Mouse (Mus musculus) cerebral cortex, adult 2 months (tissue): ENCODE measurements around the gene Cdk10.

ENCODE experiments used
- WGBS: fragments of 180-500 bp; shearing (Covaris S2); methylation state at CpG from one replicate; pipeline ENCODE4 v1.1.7; 2018; 5-methylcytosine and 5-hydroxymethylcytosine counted together

Gene Cdk10

DNA sequence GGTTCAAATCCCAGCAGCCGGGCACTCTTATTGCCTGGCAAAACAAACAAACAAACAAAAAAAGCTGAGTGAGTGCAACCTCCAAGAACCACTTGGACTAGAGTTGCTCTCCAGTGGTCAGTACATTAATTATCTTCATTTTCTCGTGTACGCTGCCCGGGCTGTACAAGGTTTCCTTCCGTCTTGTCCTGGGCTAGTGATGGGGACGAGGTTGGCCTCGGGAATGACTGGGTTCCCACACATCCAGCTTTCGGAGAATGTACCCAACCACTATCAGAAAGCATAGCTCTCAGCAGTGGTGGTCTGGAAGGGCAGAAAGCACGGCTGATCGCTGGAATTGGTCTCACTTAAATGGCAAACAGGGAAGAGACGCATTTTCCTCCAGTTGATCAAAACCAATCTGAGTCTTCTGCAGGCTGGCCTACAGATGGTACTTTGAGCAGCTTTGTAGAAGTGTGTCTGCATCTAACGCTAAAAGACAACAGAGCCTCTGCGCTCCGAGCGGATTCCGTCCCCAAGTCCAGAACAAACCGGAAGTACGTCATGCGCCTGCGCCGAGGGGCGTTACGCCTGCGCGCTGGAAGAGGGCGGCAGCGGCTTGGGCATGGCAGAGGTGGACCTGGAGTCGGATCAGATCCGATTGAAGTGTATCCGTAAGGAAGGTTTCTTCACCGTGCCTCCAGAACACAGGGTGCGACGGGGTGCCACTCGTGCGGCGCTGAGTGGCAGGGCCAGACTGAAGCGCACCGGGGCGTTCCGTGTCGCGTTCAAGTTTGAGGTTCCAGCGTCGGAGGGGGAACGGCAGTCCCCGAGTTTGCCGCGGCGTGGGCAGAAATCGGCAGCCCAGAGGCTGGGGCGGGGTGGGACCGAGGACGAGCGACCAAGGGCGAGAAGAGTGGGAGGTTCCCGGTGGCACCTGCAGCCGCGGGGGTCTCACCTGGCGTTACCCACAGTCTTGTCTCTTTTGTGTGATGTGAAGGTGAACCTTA is at the start of gene Cdk10:
TSS of gene Cdk10 (plus strand) at position 565 of the 989 bp plus-strand sequence.
- WGBS, result 2% methylated on average over 59 of the region's 59 CpGs

DNA sequence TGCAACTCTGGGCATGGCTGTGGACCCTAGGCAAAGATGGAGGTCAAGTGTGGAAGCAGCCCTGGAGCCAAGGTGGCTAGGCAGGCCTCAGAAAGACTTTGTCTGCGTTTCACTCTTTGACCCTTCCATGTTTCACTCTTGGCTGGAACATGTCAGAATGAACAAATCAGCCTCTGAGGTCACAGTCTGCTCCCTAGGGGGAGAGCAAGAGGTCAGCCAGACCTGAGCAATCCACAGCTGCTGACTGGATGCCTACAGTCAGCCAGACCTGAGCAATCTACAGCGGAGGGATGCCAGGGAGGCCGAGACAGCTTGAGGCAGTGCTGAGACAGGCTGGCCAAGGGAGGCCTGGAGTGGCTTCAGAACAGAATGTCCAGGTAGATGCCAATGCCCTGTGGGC is 43.3 kb upstream of the Cdk10 start:
- WGBS, result 90% methylated on average over 3 of the region's 3 CpGs

- WGBS, result 67% methylated on average over 19 of the region's 19 CpGs
Measured at GRCm38 (mm10) chr8:123185566-123186409, 38.9 kb upstream of the Cdk10 start, which contains the start of gene Dpep1. Dpep1 (plus strand) TSS chr8:123186242.

GRCm38 (mm10) chr8:123188006-123188405 is 36.6 kb upstream of the Cdk10 start:
- WGBS, result 60% methylated on average over 2 of the region's 2 CpGs

DNA sequence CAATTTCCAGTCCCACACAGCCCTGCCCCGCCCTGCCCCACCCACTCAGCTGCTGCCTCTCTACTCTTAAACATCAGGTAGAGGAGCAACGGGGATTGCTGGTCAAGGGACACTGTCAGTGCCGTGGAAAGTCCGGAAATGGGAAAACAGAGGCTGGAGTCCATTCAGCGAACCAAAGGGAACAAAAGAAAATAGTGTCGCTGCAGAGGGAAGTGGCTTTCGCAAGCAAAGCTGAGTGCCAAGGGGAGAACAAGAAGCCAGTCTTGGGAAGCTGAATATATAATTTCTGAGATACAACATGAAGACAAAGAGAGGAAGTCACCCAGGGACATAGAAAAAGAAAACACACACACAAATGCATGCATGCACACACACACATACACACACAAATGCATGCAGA is 35.8 kb upstream of the Cdk10 start:
- WGBS, result 39% methylated on average over 7 of the region's 7 CpGs

DNA sequence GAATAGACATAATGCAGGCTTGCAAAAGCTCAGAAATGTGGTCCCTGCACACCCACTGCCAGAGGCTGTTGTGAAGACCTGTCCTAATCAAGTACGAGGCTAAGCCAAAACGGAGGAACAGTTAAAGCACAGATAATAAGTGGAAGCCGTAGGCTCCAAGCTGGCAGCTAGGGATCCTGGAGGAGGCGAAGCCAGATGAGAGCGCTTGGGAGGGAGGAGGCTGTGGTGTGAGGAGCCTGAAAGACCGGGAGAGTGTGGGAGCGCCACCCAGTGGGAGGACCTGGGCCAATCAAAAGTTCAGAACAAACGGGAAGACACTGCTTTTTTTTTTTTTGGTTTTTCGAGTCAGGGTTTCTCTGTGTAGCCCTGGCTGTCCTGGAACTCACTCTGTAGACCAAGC is 34.0 kb upstream of the Cdk10 start:
- 1% methylated on average over 9 of the region's 9 CpGs for WGBS

- WGBS, result 63% methylated on average over 8 of the region's 8 CpGs
Measured at GRCm38 (mm10) chr8:123191908-123192307, 32.7 kb upstream of the Cdk10 start.

DNA sequence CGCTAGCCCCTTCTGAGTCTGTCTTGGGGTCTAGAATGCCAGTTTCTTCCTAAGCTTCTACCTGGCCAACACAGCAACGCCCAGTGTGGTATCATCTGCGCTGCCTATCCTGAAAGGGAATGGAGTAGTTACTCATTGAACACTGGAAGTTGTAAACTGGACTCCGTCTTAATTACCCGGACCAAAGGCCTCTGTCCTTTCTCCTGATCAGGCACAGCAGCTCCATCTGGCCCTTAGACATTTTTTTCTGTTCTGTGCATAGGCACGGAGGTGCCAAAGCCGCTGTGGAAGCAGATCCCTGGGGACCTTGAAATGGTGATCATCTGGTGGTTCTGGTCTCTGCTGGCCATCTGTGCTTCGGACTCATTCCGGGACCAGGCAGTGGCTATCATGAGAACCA is 30.9 kb upstream of the Cdk10 start:
- WGBS, result 95% methylated on average over 9 of the region's 9 CpGs

DNA sequence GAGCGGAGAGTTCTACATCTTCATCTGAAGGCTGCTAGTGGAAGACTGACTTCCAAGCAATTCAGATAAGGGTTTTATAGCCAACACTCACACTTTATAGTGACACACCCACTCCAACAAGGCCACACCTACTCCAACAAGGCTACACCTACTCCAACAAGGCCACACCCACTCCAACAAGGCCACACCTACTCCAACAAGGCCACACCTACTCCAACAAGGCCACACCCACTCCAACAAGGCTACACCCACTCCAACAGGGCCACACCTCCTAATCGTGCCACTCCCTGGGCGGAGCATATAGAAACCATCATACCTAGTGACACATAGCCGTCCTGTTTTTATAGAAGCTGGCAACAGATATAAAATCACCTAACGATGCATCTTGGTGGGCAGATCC is 27.6 kb upstream of the Cdk10 start:
- WGBS, result 87% methylated on average over 5 of the region's 5 CpGs

DNA sequence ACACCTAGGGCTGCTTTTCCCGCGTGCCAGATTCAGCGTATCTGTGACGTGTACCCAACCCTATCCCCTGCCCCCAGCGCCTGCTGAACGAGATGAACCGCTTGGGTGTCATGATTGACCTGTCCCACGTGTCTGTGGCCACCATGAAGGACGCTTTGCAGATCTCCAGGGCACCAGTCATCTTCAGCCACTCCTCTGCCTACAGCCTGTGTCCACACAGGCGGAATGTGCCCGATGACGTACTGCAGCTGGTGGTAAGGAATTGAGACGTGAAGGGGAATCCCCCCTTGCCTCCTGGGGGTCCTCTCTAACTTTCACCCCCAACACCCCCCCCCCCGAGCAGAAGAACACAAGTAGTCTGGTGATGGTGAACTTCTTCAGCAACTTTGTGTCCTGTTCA is 24.8 kb upstream of the Cdk10 start:
- WGBS, result 79% methylated on average over 14 of the region's 14 CpGs

- 20% methylated on average over 5 of the region's 5 CpGs for WGBS
Measured at GRCm38 (mm10) chr8:123202288-123202687, 22.4 kb upstream of the Cdk10 start.

- 54% methylated on average over 3 of the region's 3 CpGs for WGBS
Measured at GRCm38 (mm10) chr8:123203571-123203970, 21.1 kb upstream of the Cdk10 start.

DNA sequence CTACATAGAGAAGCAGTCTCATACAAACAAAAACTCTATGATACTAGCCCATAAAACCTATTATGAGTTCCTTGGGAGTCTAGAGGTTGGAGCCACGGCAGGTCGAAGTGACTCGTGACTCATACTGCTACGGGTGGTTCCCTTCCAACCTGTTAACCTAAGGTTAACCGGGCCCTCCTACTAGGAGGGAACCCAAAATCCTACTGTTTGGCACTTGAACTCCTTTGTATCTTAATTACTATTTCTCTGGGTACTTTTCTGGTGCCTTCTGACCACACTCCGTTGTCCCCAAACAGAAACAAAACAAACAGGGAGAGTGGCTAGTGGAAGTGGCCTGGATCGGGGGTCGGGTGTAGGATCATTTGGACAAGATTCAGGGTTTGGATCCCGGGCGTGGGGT is 12.8 kb upstream of the Cdk10 start:
- 41% methylated on average over 10 of the region's 10 CpGs for WGBS

DNA sequence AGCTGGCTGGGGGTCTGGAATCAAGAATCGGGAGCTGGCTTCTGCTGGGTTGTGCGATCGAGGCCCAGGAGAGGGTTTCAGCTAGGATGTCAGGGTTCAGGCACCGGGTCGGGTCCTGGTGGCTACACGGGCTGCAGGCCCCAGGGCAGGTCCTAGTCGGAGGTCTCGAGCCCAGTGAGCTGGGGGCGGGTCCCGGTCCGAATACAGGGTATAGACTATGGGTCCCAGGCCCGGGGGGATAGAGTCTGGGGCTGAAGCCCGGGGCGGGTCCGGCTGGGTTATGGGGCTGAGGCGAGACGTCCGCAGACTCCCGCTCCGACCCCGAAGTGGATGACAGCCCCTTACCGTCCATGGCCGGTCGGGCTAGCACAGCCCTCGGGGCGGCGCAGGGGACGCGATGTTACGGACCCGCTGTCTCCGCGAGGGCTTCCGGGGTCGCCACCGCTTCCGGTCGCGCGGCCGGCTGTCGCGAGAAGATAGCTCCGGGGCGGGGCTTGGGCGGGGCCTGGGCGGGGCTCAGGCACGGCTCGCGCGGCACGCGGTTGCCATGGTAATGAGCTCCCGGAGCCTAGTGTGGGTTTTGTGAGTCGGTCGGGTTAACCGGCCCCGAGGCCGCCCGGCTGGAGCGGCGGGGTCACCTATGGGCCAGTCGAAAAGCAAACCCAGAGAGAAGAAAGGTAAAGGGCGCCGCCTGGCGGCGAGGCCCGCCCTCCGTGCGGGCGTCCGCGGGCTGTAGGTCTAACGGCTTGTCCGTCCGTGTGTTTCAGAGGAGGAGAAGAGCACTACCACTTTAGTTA is 12.1 kb upstream of the Cdk10 start, which contains the start of the genes Chmp1a and Spata33:
TSS of gene Chmp1a (minus strand) at position 443 of the 797 bp plus-strand sequence.
TSS of gene Spata33 (plus strand) at position 512 of the 797 bp plus-strand sequence.
- WGBS, result under 1% methylated on average over 76 of the region's 76 CpGs

DNA sequence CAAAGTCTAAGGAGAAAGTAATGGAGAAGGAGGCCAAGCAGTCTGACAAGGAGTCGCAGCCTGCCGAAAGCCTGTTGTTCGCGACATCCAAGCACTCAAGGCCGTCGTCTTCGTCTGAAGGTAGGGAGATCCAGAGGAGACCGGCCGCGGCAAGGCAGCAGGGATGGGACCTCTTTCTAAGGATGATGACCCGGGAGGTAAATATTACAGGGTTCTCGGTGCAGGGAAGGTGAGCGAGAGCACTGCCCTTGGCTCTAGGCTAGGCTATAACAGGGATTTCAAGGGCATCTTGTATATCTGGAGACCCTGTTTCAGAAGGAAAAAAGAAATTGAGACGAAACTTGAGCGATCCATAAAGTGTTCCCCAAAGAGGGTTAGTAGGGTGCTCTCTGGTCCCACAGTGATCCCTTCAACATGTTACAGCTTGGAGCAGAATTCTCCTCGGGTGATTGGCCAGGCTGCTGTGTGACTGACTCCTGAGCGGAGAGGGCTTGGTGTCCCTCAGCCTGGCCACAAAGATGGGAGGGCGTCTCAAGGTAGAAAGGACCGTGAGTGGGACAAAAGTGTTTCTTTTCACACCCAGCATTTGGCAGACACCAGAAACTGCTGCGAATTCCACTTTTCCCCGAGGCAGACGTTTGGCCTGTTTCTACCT is 11.4 kb upstream of the Cdk10 start:
- WGBS, result 12% methylated on average over 22 of the region's 22 CpGs

- 80% methylated on average over 3 of the region's 3 CpGs for WGBS
Measured at GRCm38 (mm10) chr8:123215430-123215829, 9.2 kb upstream of the Cdk10 start.

DNA sequence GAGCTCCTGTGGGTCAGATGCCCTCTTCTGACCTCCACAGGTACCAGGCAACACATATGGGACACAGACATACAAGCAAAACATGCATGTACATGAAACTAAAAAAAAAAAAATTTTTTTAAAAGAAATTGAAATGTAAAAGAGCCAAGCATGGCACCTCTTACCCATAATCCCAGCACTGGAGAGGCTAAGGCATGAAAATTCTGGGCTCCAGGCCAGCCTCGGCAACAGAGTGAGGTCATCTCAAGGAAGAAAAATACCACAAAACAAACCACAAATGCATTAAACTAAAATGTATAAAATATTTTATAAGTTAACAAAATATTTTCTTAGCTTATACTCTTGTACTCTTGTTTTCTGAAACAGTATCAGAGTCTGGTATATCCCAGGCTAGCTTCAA is 3.7 kb upstream of the Cdk10 start:
- WGBS, result 32% methylated on average over 1 of the region's 1 CpGs

GRCm38 (mm10) chr8:123228416-123228815 is 3.8 kb downstream of the Cdk10 start:
- WGBS, result 78% methylated on average over 1 of the region's 1 CpGs

DNA sequence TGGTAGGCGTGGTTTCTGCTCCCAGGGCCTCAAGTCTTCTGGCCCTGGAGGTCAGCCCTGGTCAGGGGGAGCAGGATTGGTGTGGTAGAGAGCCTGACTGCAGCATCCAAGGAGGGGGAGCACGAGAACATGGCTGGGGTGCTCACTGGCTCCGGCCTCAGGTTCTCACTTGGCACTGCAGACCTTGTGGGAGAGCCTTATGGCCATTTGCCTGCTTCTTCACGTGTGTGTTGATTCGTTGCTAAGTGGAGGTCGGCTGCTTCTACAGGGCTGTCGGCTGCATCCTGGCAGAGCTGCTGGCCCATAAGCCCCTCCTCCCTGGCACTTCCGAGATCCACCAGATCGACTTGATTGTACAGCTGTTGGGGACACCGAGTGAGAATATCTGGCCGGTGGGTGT is 5.7 kb downstream of the Cdk10 start:
- WGBS, result 48% methylated on average over 11 of the region's 11 CpGs

DNA sequence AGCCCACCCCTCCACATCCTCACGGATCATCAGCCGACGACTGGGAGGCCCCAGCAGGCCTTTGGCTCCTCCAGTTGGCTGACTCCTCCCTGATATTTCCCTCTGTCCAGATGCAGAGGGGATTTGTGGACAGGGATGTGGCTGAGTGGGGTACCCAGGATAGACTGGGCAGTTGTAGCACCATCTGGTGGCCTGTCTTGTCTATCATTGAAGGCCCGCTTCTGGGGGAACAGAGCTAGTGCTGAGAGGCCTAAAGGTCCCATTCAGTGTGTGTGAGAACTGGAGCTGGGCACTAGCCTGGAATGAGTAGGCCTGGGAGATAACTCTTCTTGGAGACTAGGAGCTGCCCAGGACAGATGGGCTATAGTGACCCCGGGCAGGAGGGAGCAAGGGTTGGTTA is 7.1 kb downstream of the Cdk10 start:
- WGBS, result 44% methylated on average over 5 of the region's 5 CpGs

DNA sequence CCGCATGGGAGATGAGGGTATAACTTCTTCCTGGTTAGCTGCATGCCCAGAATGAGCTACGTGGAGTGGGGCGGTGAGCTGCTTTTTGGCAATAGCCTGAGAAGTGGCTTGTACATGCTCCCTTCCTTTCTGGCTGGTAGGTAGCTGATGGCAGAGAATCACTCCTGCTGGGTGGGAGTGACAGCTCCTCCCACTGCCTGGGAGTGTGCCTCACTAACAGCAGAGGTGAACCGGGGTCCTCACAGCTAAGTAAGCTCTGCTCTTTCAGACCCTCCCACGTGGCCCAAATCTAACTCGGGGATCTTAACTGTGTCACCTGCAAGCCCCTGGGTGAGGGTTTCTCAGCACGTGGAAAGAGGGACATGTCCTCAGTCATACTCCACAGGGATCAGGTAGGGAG is 7.9 kb downstream of the Cdk10 start:
- WGBS, result 24% methylated on average over 7 of the region's 7 CpGs
